Mouse (Mus musculus): ENCODE data around the gene Sstr3.

GRCm38 (mm10) chr15:78489906-78490305 is 54.6 kb downstream of the Sstr3 start:
- TF ChIP-seq CTCF (IDR thresholded peaks at IDR 0.05; ENCODE audit: low read depth) (no peak), EP300 (IDR thresholded peaks at IDR 0.05; ENCODE audit: low read depth) (no peak)
